Mouse (Mus musculus) spleen, adult 2 months (tissue): Measurements from ENCODE around the gene Cct2.

Experiments used
- CTCF ChIP-seq: fragments of 200-500 bp; IDR thresholded peaks from 2 replicates; pipeline ENCODE4 v1.5.1; 2011; ENCODE audit warnings: mild to moderate bottlenecking, inconsistent platforms; ENCODE audit not compliant: insufficient read depth, insufficient read length, insufficient replicate concordance; ENCODE audit errors: extremely low read depth
- POLR2A ChIP-seq: fragments of 200-500 bp; IDR thresholded peaks from 2 replicates; pipeline ENCODE4 v1.6.1; 2011; ENCODE audit warnings: low read depth, low read length, inconsistent platforms

DNA sequence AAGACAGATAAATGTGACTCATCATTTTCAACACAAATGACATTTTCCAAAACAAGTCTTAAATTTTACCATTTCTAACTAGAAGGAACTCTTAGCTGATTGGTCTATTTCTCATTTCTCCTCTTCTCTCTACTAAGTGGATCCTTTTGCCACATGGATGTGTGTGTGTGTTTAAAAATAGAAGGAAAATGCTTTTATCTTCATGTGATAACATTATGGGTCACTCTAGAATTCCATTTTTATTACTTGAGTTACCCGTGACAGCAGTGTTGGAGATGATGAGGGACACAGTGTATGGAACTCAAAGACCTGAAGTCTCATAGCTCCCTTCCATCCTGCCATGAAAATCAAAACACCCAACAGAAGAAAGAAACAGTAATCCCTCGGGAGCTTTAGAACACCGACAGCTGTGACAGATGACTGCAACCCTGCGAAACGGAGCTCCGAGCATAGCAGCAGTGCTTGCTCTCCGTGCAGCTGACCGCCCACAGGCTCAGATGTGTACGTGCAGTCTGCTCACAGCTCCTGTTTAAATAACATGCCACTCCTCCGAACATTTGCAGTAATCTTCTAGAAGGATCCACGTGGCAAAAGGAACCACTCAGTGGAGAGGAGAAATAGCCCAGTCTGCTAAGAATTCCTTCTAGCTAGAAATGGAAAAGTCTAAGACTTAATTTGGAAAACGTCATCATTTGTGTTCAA is 49.8 kb downstream of the Cct2 start:
- TF ChIP-seq CTCF (no peak), POLR2A (no peak)
